Mouse (Mus musculus) adipose tissue, adult 10 weeks (tissue): ENCODE measurements around the gene Klre1. TPM values are rescaled to one million over a fixed set of nuclear protein-coding genes. Genes with fewer than 3 reads are reported as not detected.

Experiments
- polyA plus RNA-seq: library from polyadenylated mRNA; stranded (reverse); fragments of 350-450 nt; fragmentation: Illumina TruSeq; extraction: RNeasy Lipid Tissue Mini Kit (QIAGEN cat#74804); gene quantifications from one replicate; pipeline ENCODE4 v1.2.3, GENCODE M21; 2014; ENCODE audit warnings: low read depth, low replicate concordance

The Klre1 gene
- polyA plus RNA-seq = 0.68 TPM

GRCm38 (mm10) chr6:129577605-129578004 is at the start of gene Klre1:
TSS of gene Klre1 (plus strand) at chr6:129577905.

GRCm38 (mm10) chr6:129532942-129533860 is 44.5 kb upstream of the Klre1 start, which contains the start of gene Gabarapl1:
TSS of gene Gabarapl1 (plus strand) at chr6:129533160.

GRCm38 (mm10) chr6:129591508-129591907 is 13.8 kb downstream of the Klre1 start, which contains the start of gene Klrd1:
TSS of gene Klrd1 (plus strand) at chr6:129591782.

GRCm38 (mm10) chr6:129623735-129624134 is 46.0 kb downstream of the Klre1 start, which contains the start of gene Klrk1:
TSS of gene Klrk1 (minus strand) at chr6:129623864.

Other genes with a start within 250 kb of the Klre1 start
- 20.7 TPM for gene 4922502D21Rik, start 246.1 kb upstream of the Klre1 start, polyA plus RNA-seq
- 6.0 TPM for gene Clec12a, start 235.2 kb upstream of the Klre1 start, polyA plus RNA-seq
- gene Clec12b, start 192.0 kb upstream of the Klre1 start, polyA plus RNA-seq = 0.55 TPM
- not detected for gene Clec1b, start 180.6 kb upstream of the Klre1 start, polyA plus RNA-seq
- gene Clec9a, start 169.0 kb upstream of the Klre1 start, polyA plus RNA-seq = 2.1 TPM
- 2.6 TPM for gene Clec1a, start 125.9 kb upstream of the Klre1 start, polyA plus RNA-seq
- gene Olr1, start 70.7 kb upstream of the Klre1 start, polyA plus RNA-seq = 0.38 TPM
- gene Tmem52b, start 65.3 kb upstream of the Klre1 start, polyA plus RNA-seq = not detected
- 177 TPM for gene Gabarapl1, start 44.7 kb upstream of the Klre1 start, polyA plus RNA-seq
- 2.8 TPM for gene Klrd1, start 13.9 kb downstream of the Klre1 start, polyA plus RNA-seq
- gene Klrk1, start 46.0 kb downstream of the Klre1 start, polyA plus RNA-seq = 3.0 TPM
- not detected for gene Klrc3, start 65.4 kb downstream of the Klre1 start, polyA plus RNA-seq
- 0.15 TPM for gene Klrc2, start 82.8 kb downstream of the Klre1 start, polyA plus RNA-seq
- gene Klrc1, start 101.1 kb downstream of the Klre1 start, polyA plus RNA-seq = 0.27 TPM
- 0.68 TPM for gene Klri1, start 139.2 kb downstream of the Klre1 start, polyA plus RNA-seq
- 0.12 TPM for gene Klri2, start 162.6 kb downstream of the Klre1 start, polyA plus RNA-seq
- not detected for gene Gm156, start 206.4 kb downstream of the Klre1 start, polyA plus RNA-seq